Mouse (Mus musculus): ENCODE results near the gene Cntn2. TPM values are rescaled to one million over a fixed set of nuclear protein-coding genes. Genes with fewer than 3 reads are reported as not detected.

Cntn2 gene
- polyA plus RNA-seq, 1 experiment from 2014 or later = 0.03 TPM

DNA sequence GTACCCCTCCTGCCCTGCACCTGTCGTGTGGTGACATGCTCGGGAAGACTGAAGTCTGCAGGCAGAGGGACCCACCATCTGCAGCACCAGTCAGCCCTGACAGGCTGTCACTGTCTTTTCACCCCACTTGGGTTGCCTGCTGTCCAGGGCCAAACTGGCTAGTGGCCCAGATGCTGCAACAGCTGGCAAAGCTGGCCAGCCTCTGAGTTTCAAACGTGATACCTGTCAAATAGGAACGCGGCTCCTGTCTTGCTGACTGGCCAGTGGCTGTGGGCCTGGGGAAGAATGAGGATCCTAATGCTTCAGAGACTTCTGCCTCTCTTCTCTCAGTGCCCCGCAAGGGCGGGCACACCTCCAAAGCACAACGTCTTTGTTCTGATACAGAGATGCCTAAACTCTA, 733 bp upstream of the Cntn2 start:
- no peak for ATAC-seq (ENCODE audit: insufficient read depth)
- H3K27ac ChIP-seq (replicated peaks) = no peak overlapping the region
- H3K27me3 ChIP-seq = peaks cover 67% of the 10 kb centered on the region
- no peak overlapping the region for H3K4me2 ChIP-seq
- H3K9ac ChIP-seq = no peak overlapping the region
- H3K4me1 ChIP-seq (replicated peaks) = no peaks in the 10 kb centered on the region
- no peaks in the 10 kb centered on the region for H3K9me3 ChIP-seq (replicated peaks)
- H3K4me3 ChIP-seq (replicated peaks) = no peak overlapping the region
- 47% methylated on average over 8 of the region's 8 CpGs for WGBS (ENCODE audit: insufficient replicate concordance)
- H3K36me3 ChIP-seq (replicated peaks) = no peaks in the 10 kb centered on the region

DNA sequence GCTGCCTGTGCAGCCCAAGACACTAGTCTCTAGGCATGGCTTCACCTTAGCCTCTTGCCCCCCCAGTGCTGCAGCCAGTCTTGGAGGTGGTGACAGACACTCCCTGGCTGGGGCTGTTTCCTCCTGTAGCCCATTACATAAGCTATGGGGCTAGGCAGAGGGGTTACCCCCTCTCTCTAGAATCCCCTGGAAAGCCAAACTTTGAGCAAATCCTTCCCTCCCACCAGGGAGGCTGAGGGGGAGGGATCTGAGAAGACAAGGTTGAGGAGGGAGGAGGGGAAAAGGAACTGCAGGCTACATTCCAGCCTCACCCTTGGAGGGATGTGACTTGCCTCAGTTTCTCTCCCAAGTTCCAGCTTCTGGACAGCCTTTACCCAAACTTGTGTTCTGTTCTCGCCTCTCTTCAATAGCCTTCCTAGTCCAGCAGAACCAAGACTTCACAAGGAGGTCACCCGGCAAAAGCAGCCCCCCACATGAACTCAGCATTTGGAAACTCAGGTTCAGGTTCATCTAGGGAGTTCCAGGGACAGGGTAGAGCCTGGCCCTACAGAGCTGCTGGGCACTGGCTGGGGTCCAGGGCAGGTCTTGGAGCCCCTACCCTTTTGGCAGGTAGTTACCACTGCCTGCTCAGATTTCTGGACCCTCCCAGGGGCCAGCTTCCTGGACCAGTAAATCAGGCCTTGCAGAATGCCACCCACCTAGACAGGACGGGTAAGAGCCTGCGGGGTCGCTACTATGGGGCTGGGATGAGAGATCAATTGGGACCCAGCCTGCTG, 1.0 kb downstream of the Cntn2 start:
- H3K27ac ChIP-seq (replicated peaks) = no peak overlapping the region
- WGBS (ENCODE audit: insufficient replicate concordance) = 9% methylated on average over 5 of the region's 5 CpGs
- ATAC-seq (ENCODE audit: insufficient read depth) = no peak
- H3K36me3 ChIP-seq (replicated peaks) = no peaks in the 10 kb centered on the region
- peaks cover 78% of the 10 kb centered on the region for H3K27me3 ChIP-seq
- H3K4me1 ChIP-seq (replicated peaks) = no peaks in the 10 kb centered on the region
- no peaks in the 10 kb centered on the region for H3K9me3 ChIP-seq (replicated peaks)
- no peak overlapping the region for H3K4me3 ChIP-seq (replicated peaks)
- H3K4me2 ChIP-seq = no peak overlapping the region
- no peak overlapping the region for H3K9ac ChIP-seq

DNA sequence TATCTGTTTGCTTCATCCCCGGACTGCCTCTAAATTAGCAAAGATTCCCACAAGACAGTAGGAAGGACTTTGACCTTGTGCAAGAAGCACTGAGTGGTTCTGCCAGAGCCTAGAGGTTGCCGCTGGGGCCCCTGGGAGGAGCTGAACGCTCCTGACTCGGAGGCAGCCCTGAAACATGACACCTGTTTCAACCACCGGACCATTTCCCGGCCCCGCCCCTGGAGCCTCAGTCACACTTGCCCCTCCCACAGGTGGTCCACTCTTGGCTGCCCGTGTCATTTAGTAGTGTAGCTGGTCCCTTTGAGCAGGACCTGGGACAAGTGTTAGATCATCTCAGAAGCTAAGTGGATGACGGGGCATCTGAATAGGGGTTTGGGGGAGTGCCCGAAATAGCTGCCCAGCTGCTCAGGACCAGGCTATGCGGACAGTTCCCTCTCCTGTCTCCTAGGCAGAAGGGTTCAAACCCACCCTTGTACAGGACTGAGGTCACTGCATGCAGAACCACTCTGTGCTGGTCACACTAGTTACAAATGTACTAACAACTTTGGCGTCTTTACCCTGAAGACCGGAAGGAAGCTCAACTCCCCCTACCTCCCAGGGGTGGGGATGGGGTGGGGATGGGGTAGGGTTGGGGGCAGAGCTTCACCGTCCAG, 1.8 kb downstream of the Cntn2 start:
- 6% methylated on average over 14 of the region's 14 CpGs for WGBS (ENCODE audit: insufficient replicate concordance)
- Histone ChIP-seq H3K27ac (replicated peaks) (no peak overlapping the region), H3K4me1 (replicated peaks) (no peaks in the 10 kb centered on the region), H3K36me3 (replicated peaks) (no peaks in the 10 kb centered on the region), H3K9me3 (replicated peaks) (no peaks in the 10 kb centered on the region), H3K4me2 (no peak overlapping the region), H3K27me3 (peaks cover 78% of the 10 kb centered on the region), H3K9ac (no peak overlapping the region), H3K4me3 (replicated peaks) (no peak overlapping the region)
- ATAC-seq (ENCODE audit: insufficient read depth) = no peak

DNA sequence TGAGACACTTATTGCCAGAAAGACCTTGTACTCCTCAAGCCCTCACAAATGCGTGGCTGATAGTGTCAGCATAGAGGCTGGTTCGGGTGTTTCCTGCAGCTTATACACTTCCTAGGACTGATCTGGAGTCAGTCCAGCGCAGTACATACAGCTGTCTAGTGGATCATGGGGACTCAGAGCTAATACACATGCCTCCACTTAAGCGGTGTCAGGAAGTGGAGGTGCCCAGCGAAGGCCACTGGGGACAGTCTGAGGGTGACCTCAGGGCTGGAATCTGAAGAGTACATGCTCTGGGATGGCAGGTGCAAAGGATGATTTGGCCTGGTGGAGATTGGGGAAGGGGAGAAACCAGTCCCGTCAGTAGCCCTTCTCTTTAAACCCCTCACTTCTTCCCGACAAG, 2.4 kb downstream of the Cntn2 start:
- peaks cover 73% of the 10 kb centered on the region for H3K27me3 ChIP-seq
- no peak overlapping the region for H3K4me3 ChIP-seq (replicated peaks)
- no peak overlapping the region for H3K9ac ChIP-seq
- no peak overlapping the region for H3K27ac ChIP-seq (replicated peaks)
- 33% methylated on average over 7 of the region's 7 CpGs for WGBS (ENCODE audit: insufficient replicate concordance)
- ATAC-seq (ENCODE audit: insufficient read depth) = no peak
- H3K36me3 ChIP-seq (replicated peaks) = no peaks in the 10 kb centered on the region
- H3K4me1 ChIP-seq (replicated peaks) = no peaks in the 10 kb centered on the region
- H3K9me3 ChIP-seq (replicated peaks) = no peaks in the 10 kb centered on the region
- no peak overlapping the region for H3K4me2 ChIP-seq

DNA sequence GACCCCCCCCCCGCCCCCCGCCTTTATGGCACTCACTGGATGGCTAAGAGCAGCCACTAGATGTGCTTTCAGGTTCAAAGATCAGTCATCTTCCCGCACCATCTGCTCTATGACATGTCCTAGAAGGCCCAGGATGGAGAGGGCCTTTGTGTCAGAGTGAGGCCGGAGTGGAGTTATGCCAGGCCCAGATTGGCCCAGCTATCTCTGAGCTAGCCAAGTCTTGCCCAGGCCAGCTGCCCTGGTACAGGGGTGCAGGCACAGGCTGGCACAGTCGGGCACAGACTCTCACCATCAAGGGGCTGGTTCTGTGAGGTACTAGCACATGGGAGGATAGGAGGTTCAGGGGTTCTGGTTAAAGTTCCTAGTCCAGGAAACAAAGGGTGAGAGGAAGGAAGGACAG, 5.3 kb downstream of the Cntn2 start:
- no peak for ATAC-seq (ENCODE audit: insufficient read depth)
- Histone ChIP-seq H3K9ac (no peak overlapping the region), H3K27ac (replicated peaks) (no peak overlapping the region), H3K27me3 (peaks cover 73% of the 10 kb centered on the region), H3K4me2 (no peak overlapping the region), H3K4me3 (replicated peaks) (no peak overlapping the region), H3K9me3 (replicated peaks) (no peaks in the 10 kb centered on the region), H3K36me3 (replicated peaks) (no peaks in the 10 kb centered on the region), H3K4me1 (replicated peaks) (no peaks in the 10 kb centered on the region)
- 60% methylated on average over 5 of the region's 5 CpGs for WGBS (ENCODE audit: insufficient replicate concordance)

DNA sequence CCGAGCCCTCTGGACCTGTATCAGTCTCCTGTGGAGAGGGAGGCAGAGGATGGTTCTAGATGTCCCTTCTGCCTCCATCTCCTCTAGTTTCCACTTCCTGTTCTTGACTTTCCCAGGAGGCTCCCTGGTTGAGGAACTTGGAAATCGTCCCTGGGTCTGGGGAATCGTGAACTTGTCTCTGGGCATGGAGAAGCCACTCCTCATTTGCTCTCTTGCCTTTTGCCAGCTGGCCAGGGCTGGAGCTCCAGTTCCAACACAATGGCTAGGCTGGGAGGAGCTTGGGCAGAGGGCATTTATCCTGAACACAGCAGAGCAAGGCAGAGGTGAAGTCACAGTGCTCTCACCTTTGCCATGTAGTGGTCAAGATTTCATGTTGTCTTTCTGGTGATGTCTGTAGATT, 6.6 kb downstream of the Cntn2 start:
- Histone ChIP-seq H3K27me3 (peaks cover 70% of the 10 kb centered on the region), H3K4me3 (replicated peaks) (no peak overlapping the region), H3K9me3 (replicated peaks) (no peaks in the 10 kb centered on the region), H3K9ac (no peak overlapping the region), H3K27ac (replicated peaks) (no peak overlapping the region), H3K4me2 (no peak overlapping the region), H3K36me3 (replicated peaks) (no peaks in the 10 kb centered on the region), H3K4me1 (replicated peaks) (no peaks in the 10 kb centered on the region)
- 62% methylated on average over 3 of the region's 3 CpGs for WGBS (ENCODE audit: insufficient replicate concordance)
- ATAC-seq (ENCODE audit: insufficient read depth) = no peak

DNA sequence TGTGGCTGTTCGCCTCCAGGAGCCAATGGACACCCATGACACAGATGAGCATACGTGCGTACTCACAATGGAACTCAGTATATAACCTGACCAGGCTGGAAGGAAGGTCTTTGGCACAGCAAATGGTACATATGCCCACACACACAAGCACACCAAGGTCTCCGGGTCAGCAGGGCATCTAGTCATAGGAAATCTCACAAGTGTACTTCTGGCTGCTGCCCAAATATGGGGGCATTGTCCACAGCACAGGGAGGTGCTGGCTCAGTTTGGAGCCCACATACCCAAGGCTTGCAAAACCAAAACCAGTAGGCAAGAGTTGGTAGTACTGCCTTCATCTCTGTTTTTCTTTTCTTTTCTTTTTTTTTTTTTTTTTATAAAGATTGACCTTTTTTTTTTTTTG, 7.5 kb downstream of the Cntn2 start:
- WGBS (ENCODE audit: insufficient replicate concordance) = 76% methylated on average over 4 of the region's 4 CpGs
- no peaks in the 10 kb centered on the region for H3K9me3 ChIP-seq (replicated peaks)
- H3K9ac ChIP-seq = no peak overlapping the region
- no peak overlapping the region for H3K27ac ChIP-seq (replicated peaks)
- peaks cover 61% of the 10 kb centered on the region for H3K27me3 ChIP-seq
- H3K36me3 ChIP-seq (replicated peaks) = no peaks in the 10 kb centered on the region
- no peaks in the 10 kb centered on the region for H3K4me1 ChIP-seq (replicated peaks)
- no peak overlapping the region for H3K4me3 ChIP-seq (replicated peaks)
- no peak overlapping the region for H3K4me2 ChIP-seq
- no peak for ATAC-seq (ENCODE audit: insufficient read depth)

DNA sequence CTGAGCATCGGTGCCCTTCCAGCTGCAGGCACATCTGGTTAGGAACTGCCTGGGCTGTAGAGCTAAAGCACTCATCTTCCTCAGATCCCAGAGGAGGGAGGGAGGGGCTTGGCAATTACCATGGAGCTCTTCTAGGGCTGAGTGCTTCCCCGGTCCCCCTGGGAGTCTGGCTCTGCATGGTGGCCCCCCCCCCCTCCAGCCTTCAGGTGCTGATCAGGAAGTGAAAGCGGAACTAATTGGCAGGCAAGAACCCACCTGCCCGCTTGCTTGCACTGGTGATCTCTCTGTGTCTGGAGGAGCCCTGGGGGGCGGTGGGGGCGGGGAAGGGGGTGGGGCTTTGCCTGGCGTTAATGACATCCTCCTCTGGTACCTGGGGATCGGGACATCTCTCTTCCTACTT, 9.2 kb downstream of the Cntn2 start:
- Histone ChIP-seq H3K4me2 (no peak overlapping the region), H3K36me3 (replicated peaks) (no peaks in the 10 kb centered on the region), H3K27me3 (peaks cover 44% of the 10 kb centered on the region), H3K9me3 (replicated peaks) (no peaks in the 10 kb centered on the region), H3K27ac (replicated peaks) (no peak overlapping the region), H3K9ac (no peak overlapping the region), H3K4me1 (replicated peaks) (no peaks in the 10 kb centered on the region), H3K4me3 (replicated peaks) (no peak overlapping the region)
- 4% methylated on average over 8 of the region's 8 CpGs for WGBS (ENCODE audit: insufficient replicate concordance)
- ATAC-seq (ENCODE audit: insufficient read depth) = no peak

DNA sequence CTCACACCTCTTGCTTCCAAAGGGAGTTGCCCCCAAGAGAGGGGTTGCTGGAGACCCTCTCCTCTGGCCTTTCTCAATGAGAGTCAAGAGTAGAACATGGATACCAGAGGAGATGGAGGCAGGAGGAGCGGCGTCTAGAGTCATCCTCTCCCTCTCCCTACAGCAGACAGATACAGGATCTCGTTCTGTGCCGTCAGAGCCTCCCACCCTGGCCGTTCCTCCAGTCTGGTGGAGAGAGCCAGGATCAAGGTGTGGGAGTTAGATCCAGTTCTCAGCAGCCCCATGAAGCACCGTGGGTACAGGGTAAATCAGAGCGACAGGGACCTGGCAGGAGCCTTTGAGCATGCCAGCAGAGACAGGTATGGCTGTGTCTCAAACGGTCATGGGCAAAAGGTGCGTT, 10.5 kb downstream of the Cntn2 start:
- Histone ChIP-seq H3K27ac (replicated peaks) (no peak overlapping the region), H3K9ac (no peak overlapping the region), H3K36me3 (replicated peaks) (no peaks in the 10 kb centered on the region), H3K4me2 (no peak overlapping the region), H3K4me1 (replicated peaks) (no peaks in the 10 kb centered on the region), H3K27me3 (peaks cover 33% of the 10 kb centered on the region), H3K9me3 (replicated peaks) (no peaks in the 10 kb centered on the region), H3K4me3 (replicated peaks) (no peak overlapping the region)
- no peak for ATAC-seq (ENCODE audit: insufficient read depth)
- 45% methylated on average over 9 of the region's 9 CpGs for WGBS (ENCODE audit: insufficient replicate concordance)

DNA sequence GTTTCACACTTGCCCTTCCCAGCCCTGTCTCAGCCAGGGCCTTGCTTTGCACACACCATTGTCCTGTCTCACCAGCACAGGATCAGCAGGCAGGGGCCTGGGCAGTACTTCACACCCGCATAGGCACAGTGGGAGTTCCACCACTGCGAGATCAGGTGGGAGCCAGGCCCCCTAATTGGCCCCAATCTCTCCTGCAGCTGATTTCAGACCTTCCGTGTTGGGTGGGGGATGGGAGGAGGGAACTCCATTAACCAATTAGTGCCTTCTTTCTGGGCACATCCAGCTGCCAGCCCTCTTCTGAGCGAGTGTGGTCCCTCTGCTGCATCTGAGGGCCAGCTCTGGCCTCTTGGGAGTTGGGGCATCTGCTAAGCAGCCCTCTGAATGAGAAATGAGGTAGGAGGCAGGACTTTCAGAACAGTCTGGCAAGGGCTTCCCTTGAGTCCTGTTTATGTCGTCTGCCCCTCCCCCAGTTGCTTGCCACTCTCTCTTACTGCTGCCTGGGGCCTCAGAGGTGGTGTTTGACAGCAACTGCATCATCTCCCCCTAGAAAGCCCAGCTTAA, 12.3 kb downstream of the Cntn2 start:
- Histone ChIP-seq H3K9ac (no peak overlapping the region), H3K4me3 (replicated peaks) (no peak overlapping the region), H3K27ac (replicated peaks) (no peak overlapping the region), H3K4me1 (replicated peaks) (no peaks in the 10 kb centered on the region), H3K4me2 (no peak overlapping the region), H3K27me3 (peaks cover 34% of the 10 kb centered on the region), H3K9me3 (replicated peaks) (no peaks in the 10 kb centered on the region), H3K36me3 (replicated peaks) (no peaks in the 10 kb centered on the region)
- no peak for ATAC-seq (ENCODE audit: insufficient read depth)
- 8% methylated on average over 5 of the region's 5 CpGs for WGBS (ENCODE audit: insufficient replicate concordance)

DNA sequence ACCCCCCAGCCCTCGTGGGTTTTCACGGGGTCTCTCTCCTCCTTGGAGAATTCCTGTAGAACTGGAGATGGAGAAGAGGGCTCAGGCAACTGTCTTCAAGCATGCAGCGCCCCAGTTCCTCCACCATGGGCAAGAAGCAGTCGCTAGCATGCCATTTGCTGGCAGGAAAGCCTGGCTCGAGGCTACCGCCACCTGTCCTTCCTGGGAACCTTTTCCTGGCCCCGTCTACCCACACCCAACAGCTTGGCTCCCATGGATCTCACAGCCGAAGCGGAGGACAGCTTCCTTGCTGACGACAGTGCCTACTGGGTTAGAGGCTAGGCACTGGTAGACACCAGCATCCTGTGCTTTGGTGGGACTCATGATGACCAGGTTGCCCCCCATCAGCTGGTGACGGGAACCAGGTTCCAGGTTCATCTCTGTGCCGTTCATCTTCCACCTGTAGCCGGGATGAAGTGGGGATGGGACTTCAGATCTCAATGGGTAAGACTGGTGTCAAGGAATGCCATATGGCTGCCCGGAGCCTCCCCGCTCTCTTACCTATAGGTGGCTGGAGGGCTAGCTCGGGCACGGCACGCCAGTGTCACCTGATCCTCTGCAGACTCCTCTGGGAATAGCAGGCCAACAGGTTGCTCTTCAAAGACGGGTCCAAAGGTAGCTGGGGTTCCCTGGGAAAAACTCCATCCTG, 14.3 kb downstream of the Cntn2 start:
- Histone ChIP-seq H3K4me1 (replicated peaks) (no peaks in the 10 kb centered on the region), H3K27me3 (peaks cover 31% of the 10 kb centered on the region), H3K9ac (no peak overlapping the region), H3K27ac (replicated peaks) (no peak overlapping the region), H3K4me3 (replicated peaks) (no peak overlapping the region), H3K4me2 (no peak overlapping the region), H3K36me3 (replicated peaks) (no peaks in the 10 kb centered on the region), H3K9me3 (replicated peaks) (no peaks in the 10 kb centered on the region)
- 64% methylated on average over 19 of the region's 19 CpGs for WGBS (ENCODE audit: insufficient replicate concordance)
- ATAC-seq (ENCODE audit: insufficient read depth) = no peak

Measured in liver, embryonic 15.5 days (tissue).